Mouse (Mus musculus) CH12.LX (cell line): ENCODE results near the gene Cox16.
"Not testable (repeated sequence)": the region's sequence is repeated elsewhere in the genome, so short reads cannot be mapped to it uniquely, and the experiment has no call there.

ENCODE experiments used
- CTCF ChIP-seq, 2 experiments: IDR thresholded peaks in 1 of 2; conservative IDR thresholded peaks in 1 of 2; 2 replicates each; pipeline ENCODE4 v1.5.1; 2011 to 2012; ENCODE audit warnings: low read depth in 2 of 2, low read length in 2 of 2, improper control_type of control experiment in 1 of 2, inconsistent platforms in 1 of 2, mild to moderate bottlenecking in 1 of 2, moderate library complexity in 1 of 2
- HCFC1 ChIP-seq: IDR thresholded peaks from 2 replicates; pipeline ENCODE4 v1.6.1; 2012; ENCODE audit warnings: low read depth, mild to moderate bottlenecking, inconsistent platforms, low read length, improper control_type of control experiment
- MEF2A ChIP-seq: IDR thresholded peaks from 2 replicates; pipeline ENCODE4 v1.6.1; 2014; ENCODE audit warnings: low read depth, mild to moderate bottlenecking, inconsistent platforms, low read length, improper control_type of control experiment, borderline replicate concordance
- POLR2A ChIP-seq: IDR thresholded peaks from 2 replicates; pipeline ENCODE4 v1.6.1; 2011; ENCODE audit warnings: low read depth, mild to moderate bottlenecking, improper control_type of control experiment, low read length
- SIN3A ChIP-seq: IDR thresholded peaks from 2 replicates; pipeline ENCODE4 v1.6.1; 2012; ENCODE audit warnings: low read length, improper control_type of control experiment, inconsistent platforms
- USF1 ChIP-seq: IDR thresholded peaks from 2 replicates; pipeline ENCODE4 v1.6.1; 2014; ENCODE audit warnings: low read depth, mild to moderate bottlenecking, inconsistent platforms, low read length, improper control_type of control experiment
- ZC3H11A ChIP-seq: IDR thresholded peaks from 2 replicates; pipeline ENCODE4 v1.6.1; 2012; ENCODE audit warnings: low read depth, mild to moderate bottlenecking, inconsistent platforms, low read length, improper control_type of control experiment

DNA sequence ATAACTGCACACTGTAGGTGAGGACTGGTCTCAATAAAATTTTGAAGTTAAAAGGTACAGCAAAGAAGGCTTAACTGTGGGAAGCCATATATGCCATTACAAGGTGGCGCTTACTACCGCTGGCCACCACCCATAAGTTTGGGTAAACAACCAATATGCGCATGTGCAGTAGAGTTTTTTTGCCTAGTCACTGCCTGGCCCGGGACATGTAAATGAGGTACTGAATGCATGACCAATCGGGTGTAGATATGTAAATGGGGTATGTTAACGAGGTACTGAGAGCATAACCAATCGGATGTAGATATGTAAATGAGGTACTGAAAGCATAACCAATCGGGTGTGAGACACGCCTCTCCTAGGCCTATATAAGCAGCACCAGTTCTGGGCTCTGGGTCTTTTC is 12.0 kb upstream of the Cox16 start:
- TF ChIP-seq HCFC1; CTCF (conservative IDR thresholded peaks at IDR 0.05 in 1 of 2, IDR thresholded peaks at IDR 0.05 in 1 of 2; ENCODE audit: low read depth in 2 of 2, low read length in 2 of 2); USF1; ZC3H11A; SIN3A; POLR2A; MEF2A: not testable (repeated sequence)
